Mouse (Mus musculus) embryonic facial prominence, embryonic 12.5 days (tissue): ENCODE measurements around the gene Pik3ip1. TPM values are rescaled to one million over a fixed set of nuclear protein-coding genes. Genes with fewer than 3 reads are reported as not detected.
A peak's percentile ranks its signal among the peaks of the same experiment; 100 is the strongest.

ENCODE experiments used
- ATAC-seq: fragments of 200-750 bp; cut with Nextera tagmentation; 2 replicates; pipeline ENCODE4 v1.8.0; 2017; ENCODE audit not compliant: insufficient number of reproducible peaks, insufficient read depth, low FRiP score, low TSS enrichment
- H3K27ac ChIP-seq: fragments of 300-500 bp; sonication (generic); 2 replicates; pipeline ENCODE4 v1.5.1; 2016; ENCODE audit warnings: mild to moderate bottlenecking
- H3K27me3 ChIP-seq: fragments of 300-500 bp; sonication (generic); 2 replicates; pipeline ENCODE4 v1.6.1; 2016; ENCODE audit warnings: mild to moderate bottlenecking, moderate library complexity
- H3K36me3 ChIP-seq: fragments of 300-500 bp; sonication (generic); 2 replicates; pipeline ENCODE4 v1.6.1; 2016; ENCODE audit warnings: mild to moderate bottlenecking
- H3K4me1 ChIP-seq: fragments of 300-500 bp; sonication (generic); 2 replicates; pipeline ENCODE4 v1.6.1; 2016
- H3K4me2 ChIP-seq: fragments of 300-500 bp; sonication (generic); replicated peaks from 2 replicates; pipeline ENCODE4 v1.6.1; 2016; ENCODE audit warnings: mild to moderate bottlenecking, moderate library complexity
- H3K4me3 ChIP-seq: fragments of 300-500 bp; sonication (generic); 2 replicates; pipeline ENCODE4 v1.5.1; 2016; ENCODE audit warnings: mild to moderate bottlenecking
- H3K9ac ChIP-seq: fragments of 300-500 bp; sonication (generic); 2 replicates; pipeline ENCODE4 v1.6.1; 2016; ENCODE audit warnings: mild to moderate bottlenecking, moderate library complexity
- H3K9me3 ChIP-seq: fragments of 300-500 bp; sonication (generic); 2 replicates; pipeline ENCODE4 v1.6.1; 2016; ENCODE audit warnings: mild to moderate bottlenecking, moderate library complexity
- WGBS: fragments of 180-500 bp; shearing (Covaris S2); methylation state at CpG from one replicate; pipeline ENCODE4 v1.1.7; 2016; 5-methylcytosine and 5-hydroxymethylcytosine counted together
- polyA plus RNA-seq: library from polyadenylated mRNA; unstranded; fragments of >200 nt; fragmentation: Nextera tagmentation; extraction: Ambion mirVana; gene quantifications from 2 replicates; pipeline ENCODE4 v1.2.1, GENCODE M21; 2016

The Pik3ip1 gene
- polyA plus RNA-seq, 1 experiment from 2014 or later = 12.4 TPM

GRCm38 (mm10) chr11:3344916-3345315 is 14.7 kb downstream of the Pik3ip1 start:
- Histone ChIP-seq H3K4me1 (peaks cover 14% of the 10 kb centered on the region), H3K27ac (no peak overlapping the region), H3K4me2 (no peak overlapping the region), H3K9me3 (no peaks in the 10 kb centered on the region), H3K27me3 (no peaks in the 10 kb centered on the region), H3K36me3 (peaks cover 35% of the 10 kb centered on the region), H3K4me3 (no peak overlapping the region), H3K9ac (no peak overlapping the region)
- no peak for ATAC-seq
- whole genome bisulfite sequencing = 80% methylated on average over 3 of the region's 3 CpGs

DNA sequence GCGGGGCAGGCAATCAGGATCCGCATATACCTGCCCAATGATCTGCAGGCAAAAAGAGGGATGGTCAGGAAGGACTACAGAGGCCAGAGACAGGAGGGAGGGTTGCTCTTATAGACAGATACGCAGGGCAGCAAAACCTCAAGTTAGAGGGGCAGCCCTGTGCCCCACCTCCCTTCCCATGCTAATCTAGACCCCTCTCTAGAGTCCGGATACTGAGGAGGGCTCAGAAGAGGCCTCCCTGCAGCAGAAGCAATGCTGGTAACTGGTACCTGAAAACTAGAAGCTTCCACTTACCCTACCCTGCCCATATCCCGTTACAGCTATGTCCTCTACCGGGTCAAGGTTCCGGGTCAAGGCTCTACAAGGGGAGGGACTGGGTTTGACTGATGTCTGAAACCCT is 16.1 kb downstream of the Pik3ip1 start:
- Histone ChIP-seq H3K36me3 (peaks cover 47% of the 10 kb centered on the region), H3K4me2 (no peak overlapping the region), H3K27me3 (no peaks in the 10 kb centered on the region), H3K4me1 (peaks cover 14% of the 10 kb centered on the region), H3K27ac (no peak overlapping the region), H3K9ac (no peak overlapping the region), H3K4me3 (no peak overlapping the region), H3K9me3 (no peaks in the 10 kb centered on the region)
- no peak for ATAC-seq
- WGBS = 91% methylated on average over 7 of the region's 7 CpGs

DNA sequence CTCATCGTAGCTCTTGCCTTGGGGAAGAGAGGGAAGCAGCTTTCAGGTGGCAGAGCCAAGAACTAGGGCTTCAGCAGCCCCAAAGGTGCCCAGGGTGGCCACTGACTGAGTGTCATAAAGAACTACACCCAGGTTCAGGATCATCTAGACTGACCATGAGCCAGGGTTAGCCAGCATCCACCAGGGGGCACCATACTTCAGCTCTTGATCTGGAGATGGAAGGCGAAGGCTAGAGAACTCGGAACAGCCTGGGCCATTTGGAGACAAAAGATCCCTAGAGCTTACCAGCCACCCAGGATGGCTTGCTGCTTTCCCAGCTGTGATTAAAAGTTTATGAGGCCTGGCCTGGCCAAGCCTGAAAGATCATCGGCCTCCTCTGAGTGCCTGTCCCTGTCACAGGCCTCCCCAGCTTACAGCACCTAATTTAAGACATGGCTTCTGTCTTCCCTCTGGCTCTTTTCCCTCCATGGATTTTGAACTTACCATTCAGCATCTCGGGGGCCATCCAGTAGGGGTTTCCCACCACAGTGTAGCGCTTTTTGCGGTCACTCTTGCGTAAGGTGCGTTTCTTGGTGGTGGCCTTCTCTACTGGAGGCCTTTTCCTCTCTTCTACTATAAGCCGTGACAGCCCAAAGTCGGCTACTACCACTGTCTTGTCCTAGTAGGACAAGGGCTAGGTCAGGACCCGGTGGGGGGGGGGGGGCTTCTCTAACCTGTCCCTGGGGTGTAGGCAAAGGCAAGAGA is 17.1 kb downstream of the Pik3ip1 start:
- H3K36me3 ChIP-seq = peaks cover 51% of the 10 kb centered on the region
- no peak overlapping the region for H3K4me3 ChIP-seq
- peaks cover 14% of the 10 kb centered on the region for H3K4me1 ChIP-seq
- H3K9ac ChIP-seq = no peak overlapping the region
- no peak overlapping the region for H3K4me2 ChIP-seq
- no peak overlapping the region for H3K27ac ChIP-seq
- no peaks in the 10 kb centered on the region for H3K9me3 ChIP-seq
- no peaks in the 10 kb centered on the region for H3K27me3 ChIP-seq
- peak; percentile 50; the same call in 1 of the 2 replicates for ATAC-seq
- 64% methylated on average over 12 of the region's 12 CpGs for WGBS

DNA sequence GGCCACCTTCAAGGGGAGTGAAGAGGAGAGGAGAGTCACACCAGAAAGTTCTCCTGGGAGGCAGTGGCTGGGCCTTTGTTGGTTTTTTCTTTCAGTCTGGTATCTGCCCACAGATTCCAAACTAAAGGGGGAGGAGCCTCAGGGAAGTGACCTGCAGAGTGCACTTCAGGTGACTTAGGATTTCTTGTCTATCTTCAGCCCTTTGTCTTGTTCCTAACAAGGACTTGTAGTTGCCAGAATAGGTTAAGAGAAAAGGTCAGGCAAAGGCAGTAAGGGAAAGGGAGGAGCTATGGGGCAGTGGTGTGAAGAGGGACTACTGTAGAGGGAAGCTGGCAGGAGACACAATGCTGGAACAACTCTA is 17.6 kb downstream of the Pik3ip1 start:
- Histone ChIP-seq H3K4me1 (peaks cover 14% of the 10 kb centered on the region), H3K36me3 (peaks cover 56% of the 10 kb centered on the region), H3K9ac (no peak overlapping the region), H3K27ac (0 out of 2 replicates have a peak overlapping the region, but pooled peaks have one; percentile 31), H3K9me3 (no peaks in the 10 kb centered on the region), H3K27me3 (no peaks in the 10 kb centered on the region), H3K4me2 (no peak overlapping the region), H3K4me3 (no peak overlapping the region)
- ATAC-seq = no peak

GRCm38 (mm10) chr11:3348576-3349342 is 18.6 kb downstream of the Pik3ip1 start:
- Histone ChIP-seq H3K4me2 (no peak overlapping the region), H3K4me1 (peaks cover 14% of the 10 kb centered on the region), H3K9me3 (no peaks in the 10 kb centered on the region), H3K36me3 (peaks cover 59% of the 10 kb centered on the region), H3K27me3 (no peaks in the 10 kb centered on the region), H3K27ac (peak overlapping the region; percentile 31; the same call in 1 of the 2 replicates), H3K9ac (peak overlapping the region; percentile 35; the same call in 1 of the 2 replicates), H3K4me3 (no peak overlapping the region)
- WGBS = 23% methylated on average over 6 of the region's 6 CpGs
- ATAC-seq = no peak

DNA sequence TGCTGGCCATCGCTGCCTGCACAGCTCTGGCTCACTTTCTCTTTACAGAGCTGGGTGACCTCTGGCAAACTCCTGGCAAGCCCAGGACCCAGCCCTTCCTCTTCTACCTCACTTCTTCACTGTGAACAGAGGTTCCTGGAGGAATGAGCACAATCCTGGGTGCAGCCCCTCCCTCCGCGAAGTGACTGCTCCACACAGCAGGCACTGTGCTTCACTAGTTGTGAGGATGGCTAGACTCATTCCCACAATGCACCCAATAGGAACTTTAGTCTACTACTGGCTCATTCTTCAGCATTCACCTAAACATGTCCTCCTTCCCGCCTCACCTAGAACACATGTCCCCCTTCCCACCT is 19.1 kb downstream of the Pik3ip1 start:
- Histone ChIP-seq H3K9me3 (no peaks in the 10 kb centered on the region), H3K4me3 (no peak overlapping the region), H3K36me3 (peaks cover 59% of the 10 kb centered on the region), H3K27ac (0 out of 2 replicates have a peak overlapping the region, but pooled peaks have one; percentile 31), H3K9ac (peak overlapping the region; percentile 35; the same call in 1 of the 2 replicates), H3K27me3 (no peaks in the 10 kb centered on the region), H3K4me2 (no peak overlapping the region), H3K4me1 (peaks cover 14% of the 10 kb centered on the region)
- no peak for ATAC-seq
- 79% methylated on average over 4 of the region's 4 CpGs for WGBS

GRCm38 (mm10) chr11:3352131-3352530 is 21.9 kb downstream of the Pik3ip1 start:
- H3K9ac ChIP-seq = no peak overlapping the region
- H3K4me3 ChIP-seq = no peak overlapping the region
- no peak overlapping the region for H3K4me2 ChIP-seq
- no peak overlapping the region for H3K27ac ChIP-seq
- ATAC-seq = no peak
- H3K27me3 ChIP-seq = no peaks in the 10 kb centered on the region
- H3K4me1 ChIP-seq = peaks cover 14% of the 10 kb centered on the region
- H3K36me3 ChIP-seq = peaks cover 56% of the 10 kb centered on the region
- 88% methylated on average over 9 of the region's 9 CpGs for WGBS
- H3K9me3 ChIP-seq = no peaks in the 10 kb centered on the region

DNA sequence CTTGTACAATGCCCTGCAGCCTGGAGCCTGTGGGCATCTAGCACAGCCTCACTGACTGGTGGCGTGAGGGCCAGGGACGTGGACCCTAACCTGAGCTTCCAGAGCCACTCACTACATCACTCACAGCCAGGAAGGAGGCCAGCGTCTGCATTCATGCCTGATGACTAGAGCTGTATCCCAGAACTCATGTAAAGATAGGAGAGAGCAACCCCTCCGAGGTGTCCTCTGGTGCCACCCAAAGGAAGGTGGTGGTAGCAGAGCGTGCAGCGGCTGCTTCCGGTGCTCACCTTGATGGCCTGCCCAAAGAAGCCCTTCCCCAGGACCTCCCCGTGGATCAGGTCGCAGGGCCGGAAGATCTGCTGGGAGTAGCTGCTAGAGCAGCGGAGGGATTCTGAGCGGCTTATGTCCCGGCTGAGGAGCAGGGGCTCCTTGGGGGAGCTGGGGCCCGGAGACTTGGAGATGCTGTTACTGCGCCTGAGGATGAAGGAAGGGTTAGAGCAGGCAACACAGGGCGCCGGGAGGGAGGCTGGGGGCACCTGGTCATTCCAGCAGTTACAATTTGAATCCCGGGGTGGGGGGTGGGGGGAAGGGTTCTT is 22.9 kb downstream of the Pik3ip1 start:
- Histone ChIP-seq H3K4me3 (no peak overlapping the region), H3K4me1 (peaks cover 12% of the 10 kb centered on the region), H3K36me3 (peaks cover 64% of the 10 kb centered on the region), H3K27me3 (no peaks in the 10 kb centered on the region), H3K27ac (no peak overlapping the region), H3K9me3 (no peaks in the 10 kb centered on the region), H3K4me2 (no peak overlapping the region), H3K9ac (no peak overlapping the region)
- 49% methylated on average over 18 of the region's 18 CpGs for WGBS
- no peak for ATAC-seq

- ATAC-seq = no peak
- WGBS = 61% methylated on average over 3 of the region's 3 CpGs
- H3K9me3 ChIP-seq = no peaks in the 10 kb centered on the region
- H3K9ac ChIP-seq = no peak overlapping the region
- H3K4me2 ChIP-seq = no peak overlapping the region
- no peak overlapping the region for H3K4me3 ChIP-seq
- H3K36me3 ChIP-seq = peaks cover 28% of the 10 kb centered on the region
- H3K27ac ChIP-seq = no peak overlapping the region
- no peaks in the 10 kb centered on the region for H3K4me1 ChIP-seq
- H3K27me3 ChIP-seq = no peaks in the 10 kb centered on the region
Measured at GRCm38 (mm10) chr11:3362854-3363253, 32.7 kb downstream of the Pik3ip1 start.

DNA sequence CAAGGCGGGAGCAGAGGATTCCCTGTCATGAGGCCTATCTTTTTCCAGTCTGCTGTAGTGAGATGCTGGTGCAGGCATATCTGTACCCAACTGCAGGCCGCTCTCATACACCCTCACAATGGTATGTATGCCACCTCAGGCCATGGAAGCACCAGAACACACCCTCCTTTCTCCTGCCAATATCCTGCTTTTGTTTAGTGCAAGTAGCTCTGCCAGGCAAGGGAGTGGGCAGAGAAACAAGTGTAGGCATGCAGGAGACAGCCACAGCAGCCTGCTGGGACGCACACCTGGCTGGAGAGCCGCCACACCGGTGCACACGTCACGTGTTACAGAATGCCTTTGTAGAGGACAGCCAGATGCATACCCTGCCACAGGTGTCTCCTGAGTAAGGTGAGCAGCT is 36.2 kb downstream of the Pik3ip1 start:
- peaks cover 14% of the 10 kb centered on the region; the same call in 1 of the 2 replicates for H3K4me1 ChIP-seq
- peaks cover 3% of the 10 kb centered on the region; the same call in 1 of the 2 replicates for H3K36me3 ChIP-seq
- ATAC-seq = no peak
- 80% methylated on average over 7 of the region's 7 CpGs for WGBS
- no peak overlapping the region for H3K4me2 ChIP-seq
- no peak overlapping the region for H3K4me3 ChIP-seq
- H3K27me3 ChIP-seq = no peaks in the 10 kb centered on the region
- H3K9me3 ChIP-seq = no peaks in the 10 kb centered on the region
- peak overlapping the region; percentile 6; the same call in 1 of the 2 replicates for H3K27ac ChIP-seq
- H3K9ac ChIP-seq = no peak overlapping the region

- no peak overlapping the region for H3K4me3 ChIP-seq
- H3K4me2 ChIP-seq = 0 out of 2 replicates have a peak overlapping the region, but pooled peaks have one; percentile 5
- WGBS = 58% methylated on average over 7 of the region's 7 CpGs
- H3K36me3 ChIP-seq = no peaks in the 10 kb centered on the region
- no peak overlapping the region for H3K27ac ChIP-seq
- H3K9ac ChIP-seq = peak overlapping the region; percentile 1; the same call in 1 of the 2 replicates
- H3K9me3 ChIP-seq = no peaks in the 10 kb centered on the region
- no peaks in the 10 kb centered on the region for H3K27me3 ChIP-seq
- H3K4me1 ChIP-seq = peaks cover 29% of the 10 kb centered on the region
- ATAC-seq = no peak
Measured at GRCm38 (mm10) chr11:3368983-3369382, 38.8 kb downstream of the Pik3ip1 start.
